Mouse (Mus musculus) intestine, postnatal 0 days (tissue): ENCODE data around the gene Tle6. TPM values are rescaled to one million over a fixed set of nuclear protein-coding genes. Genes with fewer than 3 reads are reported as not detected.

Source experiments
- ATAC-seq: fragments of 200-750 bp; cut with Nextera tagmentation; 2 replicates; pipeline ENCODE4 v1.8.0; 2017; ENCODE audit warnings: mild to moderate bottlenecking, moderate TSS enrichment, moderate library complexity
- H3K27ac ChIP-seq: fragments of 300-500 bp; sonication (generic); 2 replicates; pipeline ENCODE4 v1.5.1; 2014; ENCODE audit warnings: mild to moderate bottlenecking, low read depth, low read length, moderate library complexity
- H3K27me3 ChIP-seq: fragments of 300-500 bp; sonication (generic); replicated peaks from 2 replicates; pipeline ENCODE4 v1.6.1; 2014; ENCODE audit warnings: low read length, mixed read lengths; ENCODE audit not compliant: control insufficient read depth, insufficient read depth
- H3K36me3 ChIP-seq: fragments of 300-500 bp; sonication (generic); 2 replicates; pipeline ENCODE4 v1.6.1; 2014; ENCODE audit warnings: mild to moderate bottlenecking, moderate library complexity; ENCODE audit not compliant: control insufficient read depth, insufficient read depth
- H3K4me1 ChIP-seq: fragments of 300-500 bp; sonication (generic); replicated peaks from 2 replicates; pipeline ENCODE4 v1.6.1; 2014; ENCODE audit warnings: antibody characterized with exemption, low read length, mixed read lengths; ENCODE audit not compliant: control insufficient read depth, insufficient read depth
- H3K4me2 ChIP-seq: fragments of 300-500 bp; sonication (generic); replicated peaks from 2 replicates; pipeline ENCODE4 v1.6.1; 2014; ENCODE audit warnings: low read depth, mild to moderate bottlenecking, moderate library complexity
- H3K4me3 ChIP-seq: fragments of 300-500 bp; sonication (generic); 2 replicates; pipeline ENCODE4 v1.5.1; 2014; ENCODE audit warnings: low read depth, low read length
- H3K9ac ChIP-seq: fragments of 300-500 bp; sonication (generic); 2 replicates; pipeline ENCODE4 v1.6.1; 2014; ENCODE audit warnings: mild to moderate bottlenecking, low read depth, low read length
- H3K9me3 ChIP-seq: fragments of 300-500 bp; sonication (generic); 2 replicates; pipeline ENCODE4 v1.6.1; 2016; ENCODE audit warnings: mixed run types; ENCODE audit not compliant: control insufficient read depth
- CTCF ChIP-seq: sonication (generic); IDR thresholded peaks from 2 replicates; pipeline ENCODE4 v1.5.1; 2016; ENCODE audit warnings: low read depth, mild to moderate bottlenecking, control low read depth, antibody characterized with exemption, moderate library complexity
- WGBS: fragments of 180-500 bp; shearing (Covaris S2); extraction: QIAGEN DNeasy Blood & Tissue Kit; methylation state at CpG from one replicate; pipeline ENCODE4 v1.1.7; 2014; 5-methylcytosine and 5-hydroxymethylcytosine counted together
- polyA plus RNA-seq: library from polyadenylated mRNA; unstranded; fragments of >200 nt; fragmentation: Nextera tagmentation; extraction: Ambion mirVana; gene quantifications from 2 replicates; pipeline ENCODE4 v1.2.1, GENCODE M21; 2015

The Tle6 gene
- polyA plus RNA-seq, 1 experiment from 2014 or later, result 3.9 TPM

DNA sequence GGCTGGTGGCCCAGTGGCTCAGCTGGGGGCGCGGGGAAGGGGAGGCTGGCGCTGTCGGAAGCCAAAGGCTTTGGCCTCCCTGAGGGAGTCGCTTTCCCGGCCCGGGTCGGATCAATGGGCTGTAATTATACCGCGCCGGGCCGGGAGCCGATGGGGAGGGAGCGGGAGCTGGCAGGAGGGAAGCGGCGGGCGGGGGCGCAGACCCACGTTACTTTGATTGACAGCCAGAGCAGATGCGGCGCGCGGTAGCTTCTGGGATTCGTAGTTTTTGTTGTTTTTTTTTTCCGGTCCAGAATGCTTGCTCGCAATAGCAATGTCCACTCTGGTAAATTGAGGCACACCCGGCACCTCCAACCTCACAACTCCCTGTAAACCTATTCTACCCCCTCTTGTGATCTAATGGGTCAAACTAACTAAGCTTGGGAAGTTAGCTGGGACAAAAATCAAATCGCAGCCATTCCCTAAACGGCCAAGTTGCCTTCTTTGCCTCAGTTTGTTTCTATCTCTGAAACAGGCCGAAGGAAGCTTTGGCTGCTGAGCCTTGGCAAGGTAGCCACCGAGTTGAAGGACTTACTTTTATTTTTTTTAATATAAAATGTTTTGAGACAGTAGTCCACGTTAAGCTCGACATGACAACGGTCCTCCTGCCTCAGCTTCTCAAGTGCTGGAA lies 29.9 kb downstream of the Tle6 start:
- ATAC-seq, result peak; percentile 41
- H3K9me3 ChIP-seq, result no peaks in the 10 kb centered on the region
- peak overlapping the region; percentile 50 for H3K4me3 ChIP-seq
- H3K4me1 ChIP-seq, result peaks cover 9% of the 10 kb centered on the region
- H3K27ac ChIP-seq, result peak overlapping the region; percentile 54
- peaks cover 10% of the 10 kb centered on the region; the same call in 1 of the 2 replicates for H3K27me3 ChIP-seq
- H3K4me2 ChIP-seq, result peak overlapping the region; percentile 93
- TF ChIP-seq CTCF, result peak; percentile 28; the same call in 1 of the 2 replicates
- 0 out of 2 replicates have a peak overlapping the region, but pooled peaks have one; percentile 7 for H3K9ac ChIP-seq
- under 1% methylated on average over 34 of the region's 34 CpGs for WGBS
- H3K36me3 ChIP-seq, result peaks cover 10% of the 10 kb centered on the region

DNA sequence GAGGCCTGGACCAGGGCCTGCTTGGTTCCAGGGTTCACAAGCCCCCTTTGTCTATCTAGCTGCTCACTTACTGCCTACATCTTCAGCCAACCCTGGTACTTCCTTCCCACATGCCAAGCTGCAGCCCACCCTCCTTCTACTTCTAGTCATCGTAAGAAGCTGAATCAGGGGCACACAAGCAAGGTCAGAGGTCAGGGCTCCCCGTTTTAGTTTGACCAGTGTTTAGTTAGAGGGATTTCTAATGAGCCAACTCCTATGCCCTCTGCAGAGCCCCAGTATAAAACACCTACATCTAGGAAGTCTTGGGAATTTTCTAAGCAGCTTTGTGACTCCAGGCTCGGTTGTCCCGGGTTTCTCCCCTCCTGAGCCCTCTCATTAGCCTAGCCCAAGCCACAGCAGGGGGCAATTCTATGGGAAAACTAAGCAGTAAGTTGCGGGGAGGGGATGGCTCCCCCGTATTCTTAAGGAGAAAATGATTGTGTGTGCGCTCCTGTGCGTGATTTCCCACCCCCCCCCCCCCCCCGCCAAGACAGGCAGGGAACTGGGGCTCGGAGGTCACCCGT lies 30.6 kb downstream of the Tle6 start:
- Histone ChIP-seq H3K4me1 (peaks cover 5% of the 10 kb centered on the region), H3K9ac (0 out of 2 replicates have a peak overlapping the region, but pooled peaks have one; percentile 7), H3K27me3 (peaks cover 10% of the 10 kb centered on the region; the same call in 1 of the 2 replicates), H3K4me2 (peak overlapping the region; percentile 93), H3K9me3 (no peaks in the 10 kb centered on the region), H3K36me3 (peaks cover 16% of the 10 kb centered on the region), H3K4me3 (peak overlapping the region; percentile 50), H3K27ac (0 out of 2 replicates have a peak overlapping the region, but pooled peaks have one; percentile 50)
- TF ChIP-seq CTCF, result no peak
- WGBS, result 11% methylated on average over 9 of the region's 11 CpGs
- ATAC-seq, result no peak

DNA sequence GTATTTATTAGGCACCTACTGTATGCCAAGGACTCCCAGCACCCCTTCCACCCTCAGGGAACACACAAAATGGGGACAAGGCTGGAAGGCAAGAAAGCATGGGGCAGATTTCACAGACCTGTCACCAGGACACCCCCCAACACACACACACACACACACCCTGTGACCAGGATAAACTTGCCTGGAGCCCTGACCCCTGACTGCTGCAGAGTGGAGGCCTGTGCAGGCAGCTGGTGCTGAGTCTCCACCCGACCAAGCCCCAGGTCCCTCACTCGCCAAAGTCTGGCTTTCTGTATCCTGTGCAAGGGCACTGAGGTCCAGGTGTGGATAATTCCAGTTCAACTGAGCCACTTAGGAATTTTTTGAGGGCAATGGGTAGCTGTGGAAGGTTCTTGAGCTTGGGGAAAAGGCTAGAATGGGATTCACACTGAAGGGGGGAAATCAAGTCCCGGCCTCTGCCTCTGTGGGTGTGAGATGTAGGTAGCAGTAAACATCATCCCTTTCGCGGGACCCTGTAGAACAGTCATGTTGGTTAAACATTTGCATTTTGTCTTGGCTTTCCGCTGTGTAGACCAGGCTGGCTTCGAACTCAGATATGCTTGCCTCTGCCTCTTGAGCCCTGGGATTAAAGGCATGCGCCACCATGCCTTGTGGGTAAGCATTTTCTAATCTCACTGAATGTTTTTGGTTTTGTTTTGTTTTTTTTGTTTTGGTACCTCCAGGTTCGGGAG lies 31.2 kb downstream of the Tle6 start:
- no peak for ATAC-seq
- no peak for TF ChIP-seq CTCF
- H3K4me3 ChIP-seq, result no peak overlapping the region
- H3K36me3 ChIP-seq, result peaks cover 23% of the 10 kb centered on the region
- H3K4me2 ChIP-seq, result no peak overlapping the region
- H3K27me3 ChIP-seq, result peaks cover 10% of the 10 kb centered on the region; the same call in 1 of the 2 replicates
- H3K27ac ChIP-seq, result no peak overlapping the region
- peaks cover 5% of the 10 kb centered on the region for H3K4me1 ChIP-seq
- no peak overlapping the region for H3K9ac ChIP-seq
- WGBS, result 72% methylated on average over 9 of the region's 9 CpGs
- no peaks in the 10 kb centered on the region for H3K9me3 ChIP-seq

DNA sequence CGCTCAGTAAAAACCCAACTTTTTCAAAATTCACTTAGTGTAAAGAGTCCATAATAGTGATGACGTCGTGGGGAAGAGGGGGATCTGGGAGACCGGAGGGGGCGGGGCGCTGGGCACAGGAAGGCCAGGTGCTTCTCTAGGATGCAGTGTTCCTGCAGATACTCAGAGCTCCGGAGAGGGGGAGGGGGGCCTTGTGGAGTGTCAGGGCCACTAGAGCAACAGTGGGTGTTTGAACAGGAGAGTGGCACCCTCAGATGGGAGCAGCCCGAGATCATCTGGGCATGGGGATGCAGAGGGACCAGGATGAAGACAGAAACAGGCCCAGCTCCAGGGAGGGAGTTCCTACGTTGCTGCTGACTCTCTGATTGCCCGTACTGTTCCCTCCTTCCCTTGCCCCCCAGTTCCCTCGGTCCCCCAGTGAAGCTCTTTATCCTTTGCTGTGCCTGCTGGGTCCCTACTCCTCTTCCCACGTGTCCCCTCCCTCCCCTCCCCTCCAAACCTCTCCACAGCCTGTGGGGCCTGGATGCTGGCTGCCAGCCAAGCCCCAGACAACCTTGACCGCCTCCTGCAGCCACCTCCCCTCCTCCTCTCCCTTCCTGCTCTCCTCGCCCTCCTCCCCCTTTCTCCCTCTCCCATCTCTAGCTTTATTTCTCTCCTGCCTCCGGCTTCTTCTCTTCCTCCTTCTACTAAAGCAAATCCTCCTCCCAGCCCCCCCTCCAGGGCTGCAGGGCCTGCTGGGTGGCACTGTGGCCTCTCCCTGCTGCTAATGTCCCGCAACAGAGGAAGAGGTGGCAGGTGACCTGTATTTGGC lies 32.3 kb downstream of the Tle6 start:
- no peaks in the 10 kb centered on the region for H3K9me3 ChIP-seq
- peaks cover 10% of the 10 kb centered on the region; the same call in 1 of the 2 replicates for H3K27me3 ChIP-seq
- H3K4me1 ChIP-seq, result peaks cover 5% of the 10 kb centered on the region
- peaks cover 32% of the 10 kb centered on the region for H3K36me3 ChIP-seq
- H3K27ac ChIP-seq, result no peak overlapping the region
- no peak for TF ChIP-seq CTCF
- H3K9ac ChIP-seq, result no peak overlapping the region
- WGBS, result 8% methylated on average over 15 of the region's 16 CpGs
- no peak for ATAC-seq
- H3K4me3 ChIP-seq, result no peak overlapping the region
- 0 out of 2 replicates have a peak overlapping the region, but pooled peaks have one; percentile 17 for H3K4me2 ChIP-seq

DNA sequence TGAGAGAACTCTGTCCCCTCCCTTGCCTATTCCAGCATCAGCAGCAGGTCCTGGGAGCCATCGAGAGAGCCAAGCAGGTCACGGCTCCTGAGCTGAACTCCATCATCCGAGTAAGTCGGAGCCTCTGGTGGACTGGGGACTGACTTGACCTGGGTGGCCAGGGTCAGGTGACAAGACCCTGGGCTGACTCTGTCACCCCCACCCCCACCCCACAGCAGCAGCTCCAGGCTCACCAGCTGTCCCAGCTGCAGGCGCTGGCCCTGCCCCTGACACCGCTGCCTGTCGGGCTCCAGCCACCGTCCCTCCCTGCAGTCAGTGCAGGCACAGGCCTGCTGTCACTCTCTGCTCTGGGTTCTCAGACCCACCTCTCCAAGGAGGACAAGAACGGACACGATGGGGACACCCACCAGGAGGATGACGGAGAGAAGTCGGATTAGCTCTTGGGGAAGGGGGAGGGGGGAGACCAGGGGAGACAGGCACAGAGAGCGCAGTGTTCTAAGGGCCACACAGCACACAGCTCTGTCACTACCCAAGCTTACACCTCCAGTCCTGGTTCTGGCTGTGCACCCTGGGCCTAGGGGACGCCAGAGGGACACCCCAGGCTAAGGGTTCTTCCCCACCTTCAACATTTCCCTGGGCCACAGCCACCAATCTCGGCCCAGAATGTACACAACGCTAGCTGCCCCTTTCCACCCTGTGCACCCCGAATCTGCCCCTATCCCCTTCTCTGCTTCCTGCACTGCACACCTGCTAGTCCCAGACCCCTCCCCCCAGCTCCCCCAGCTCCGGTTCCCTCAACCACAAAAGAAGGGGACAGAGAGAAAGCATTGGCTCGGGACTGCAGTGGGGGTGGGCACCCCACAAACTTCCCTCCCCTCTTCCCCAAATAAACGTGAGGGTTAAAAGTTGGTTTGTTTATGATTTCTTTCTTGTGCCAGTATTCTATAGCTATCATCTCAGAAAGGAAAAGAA lies 35.3 kb downstream of the Tle6 start:
- WGBS, result 63% methylated on average over 20 of the region's 20 CpGs
- H3K4me1 ChIP-seq, result peaks cover 6% of the 10 kb centered on the region; the same call in 1 of the 2 replicates
- H3K27ac ChIP-seq, result no peak overlapping the region

More for the DNA sequence above, 35.3 kb downstream of the Tle6 start:
- no peak for TF ChIP-seq CTCF
- no peak overlapping the region for H3K9ac ChIP-seq
- ATAC-seq, result no peak
- H3K9me3 ChIP-seq, result no peaks in the 10 kb centered on the region
- H3K27me3 ChIP-seq, result no peaks in the 10 kb centered on the region
- peaks cover 38% of the 10 kb centered on the region for H3K36me3 ChIP-seq
- H3K4me3 ChIP-seq, result no peak overlapping the region
- H3K4me2 ChIP-seq, result no peak overlapping the region
